Mouse (Mus musculus): ENCODE measurements around the gene Stk39.
"Not testable (repeated sequence)": the region's sequence is repeated elsewhere in the genome, so short reads cannot be mapped to it uniquely, and the experiment has no call there.

The Stk39 gene

GRCm38 (mm10) chr2:68288106-68288505, 184.0 kb downstream of the Stk39 start:
- DNase-seq (ENCODE audit: low read depth), result peak; percentile 42

- peak; percentile 56 for DNase-seq (ENCODE audit: low read depth)
Observed at GRCm38 (mm10) chr2:68284391-68284790, 187.7 kb downstream of the Stk39 start.

GRCm38 (mm10) chr2:68283021-68283548, 189.0 kb downstream of the Stk39 start:
- DNase-seq (ENCODE audit: low read depth), result no peak

- DNase-seq (ENCODE audit: low read depth), result no peak
Observed at GRCm38 (mm10) chr2:68281575-68281974, 190.5 kb downstream of the Stk39 start.

- no peak for DNase-seq (ENCODE audit: low read depth)
Observed at GRCm38 (mm10) chr2:68271301-68271700, 200.8 kb downstream of the Stk39 start.

GRCm38 (mm10) chr2:68270836-68271235, 201.2 kb downstream of the Stk39 start:
- no peak for DNase-seq (ENCODE audit: low read depth)

- DNase-seq (ENCODE audit: low read depth), result no peak
Observed at GRCm38 (mm10) chr2:68269646-68270045, 202.4 kb downstream of the Stk39 start.

GRCm38 (mm10) chr2:68264826-68265225, 207.2 kb downstream of the Stk39 start:
- DNase-seq (ENCODE audit: low read depth), result no peak

- no peak for DNase-seq (ENCODE audit: low read depth)
Observed at GRCm38 (mm10) chr2:68260911-68261310, 211.2 kb downstream of the Stk39 start.

GRCm38 (mm10) chr2:68257571-68257970, 214.5 kb downstream of the Stk39 start:
- no peak for DNase-seq (ENCODE audit: low read depth)

- no peak for DNase-seq (ENCODE audit: low read depth)
Observed at GRCm38 (mm10) chr2:68256472-68256871, 215.6 kb downstream of the Stk39 start.

GRCm38 (mm10) chr2:68254756-68255155, 217.3 kb downstream of the Stk39 start:
- DNase-seq (ENCODE audit: low read depth), result no peak

GRCm38 (mm10) chr2:68253222-68253621, 218.8 kb downstream of the Stk39 start:
- no peak for DNase-seq (ENCODE audit: low read depth)

GRCm38 (mm10) chr2:68252048-68252758, 219.9 kb downstream of the Stk39 start:
- DNase-seq (ENCODE audit: low read depth), result no peak

- DNase-seq (ENCODE audit: low read depth), result no peak
Observed at GRCm38 (mm10) chr2:68250897-68251296, 221.2 kb downstream of the Stk39 start.

GRCm38 (mm10) chr2:68249855-68250424, 222.1 kb downstream of the Stk39 start:
- DNase-seq (ENCODE audit: low read depth), result no peak

GRCm38 (mm10) chr2:68246284-68246683, 225.8 kb downstream of the Stk39 start:
- no peak for DNase-seq (ENCODE audit: low read depth)

GRCm38 (mm10) chr2:68244556-68244955, 227.5 kb downstream of the Stk39 start:
- no peak for DNase-seq (ENCODE audit: low read depth)

GRCm38 (mm10) chr2:68243879-68244553, 228.1 kb downstream of the Stk39 start:
- DNase-seq (ENCODE audit: low read depth), result no peak

GRCm38 (mm10) chr2:68243273-68243672, 228.8 kb downstream of the Stk39 start:
- DNase-seq (ENCODE audit: low read depth), result no peak

GRCm38 (mm10) chr2:68242069-68242468, 230.0 kb downstream of the Stk39 start:
- DNase-seq (ENCODE audit: low read depth), result no peak

- no peak for DNase-seq (ENCODE audit: low read depth)
Observed at GRCm38 (mm10) chr2:68241640-68242039, 230.4 kb downstream of the Stk39 start.

- DNase-seq (ENCODE audit: low read depth), result not testable (repeated sequence)
Observed at GRCm38 (mm10) chr2:68239415-68239814, 232.7 kb downstream of the Stk39 start.

All from NIH3T3 (cell line).